Mouse (Mus musculus) forebrain, embryonic 15.5 days (tissue): ENCODE results near the gene Blm. TPM values are rescaled to one million over a fixed set of nuclear protein-coding genes. Genes with fewer than 3 reads are reported as not detected.
A peak's percentile ranks its signal among the peaks of the same experiment; 100 is the strongest.

Source experiments
- ATAC-seq: fragments of 200-750 bp; cut with Nextera tagmentation; replicated peaks from 2 replicates; pipeline ENCODE4 v1.8.0; 2017; ENCODE audit warnings: mild to moderate bottlenecking, moderate TSS enrichment, moderate library complexity
- H3K27ac ChIP-seq: fragments of 300-500 bp; sonication (generic); replicated peaks from 2 replicates; pipeline ENCODE4 v1.5.1; 2015; ENCODE audit warnings: mild to moderate bottlenecking, inconsistent platforms
- H3K27me3 ChIP-seq: fragments of 300-500 bp; sonication (generic); 2 replicates; pipeline ENCODE4 v1.6.1; 2015; ENCODE audit warnings: inconsistent platforms
- H3K36me3 ChIP-seq: fragments of 300-500 bp; sonication (generic); 2 replicates; pipeline ENCODE4 v1.6.1; 2015; ENCODE audit warnings: mild to moderate bottlenecking, inconsistent platforms
- H3K4me1 ChIP-seq: fragments of 300-500 bp; sonication (generic); 2 replicates; pipeline ENCODE4 v1.6.1; 2015; ENCODE audit warnings: inconsistent platforms
- H3K4me2 ChIP-seq: fragments of 300-500 bp; sonication (generic); replicated peaks from 2 replicates; pipeline ENCODE4 v1.6.1; 2015; ENCODE audit warnings: mild to moderate bottlenecking, inconsistent platforms
- H3K4me3 ChIP-seq: fragments of 300-500 bp; sonication (generic); 2 replicates; pipeline ENCODE4 v1.5.1; 2015; ENCODE audit warnings: mild to moderate bottlenecking, inconsistent platforms
- H3K9ac ChIP-seq: fragments of 300-500 bp; sonication (generic); replicated peaks from 2 replicates; pipeline ENCODE4 v1.6.1; 2015; ENCODE audit warnings: mild to moderate bottlenecking, inconsistent platforms
- H3K9me3 ChIP-seq: fragments of 300-500 bp; sonication (generic); 2 replicates; pipeline ENCODE4 v1.6.1; 2016; ENCODE audit warnings: inconsistent platforms
- WGBS: fragments of 180-500 bp; shearing (Covaris S2); methylation state at CpG from one replicate; pipeline ENCODE4 v1.1.7; 2015; ENCODE audit warnings: mixed read lengths; 5-methylcytosine and 5-hydroxymethylcytosine counted together
- polyA plus RNA-seq: library from polyadenylated mRNA; unstranded; fragments of >200 nt; fragmentation: Nextera tagmentation; extraction: Ambion mirVana; gene quantifications from 2 replicates; pipeline ENCODE4 v1.2.1, GENCODE M21; 2015

The Blm gene
- polyA plus RNA-seq, 1 experiment from 2014 or later, result 14.5 TPM

DNA sequence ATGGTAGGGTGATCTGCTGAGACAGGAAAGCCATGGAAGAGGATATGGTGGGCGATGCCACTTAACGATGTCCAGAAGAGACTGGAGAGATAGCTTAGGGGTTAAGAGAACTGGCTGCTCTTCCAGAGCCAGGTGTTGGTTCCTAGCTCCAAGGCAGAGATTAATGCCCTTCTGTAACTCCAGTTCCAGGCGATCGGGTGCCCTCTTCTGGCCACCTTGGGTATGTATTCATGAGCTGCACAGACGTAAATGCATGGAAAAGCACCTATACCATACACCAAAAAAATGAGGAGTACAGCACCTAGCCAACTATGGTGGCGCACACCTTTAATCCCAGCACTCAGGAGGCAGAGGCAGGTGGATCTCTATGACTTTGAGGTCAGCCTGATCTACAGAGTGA is 110.2 kb downstream of the Blm start:
- no peak for ATAC-seq
- H3K4me2 ChIP-seq, result no peak overlapping the region
- no peaks in the 10 kb centered on the region for H3K27me3 ChIP-seq
- H3K9ac ChIP-seq, result no peak overlapping the region
- 79% methylated on average over 6 of the region's 6 CpGs for WGBS
- H3K9me3 ChIP-seq, result no peaks in the 10 kb centered on the region
- H3K4me1 ChIP-seq, result peaks cover 8% of the 10 kb centered on the region
- no peak overlapping the region for H3K4me3 ChIP-seq
- no peaks in the 10 kb centered on the region for H3K36me3 ChIP-seq
- H3K27ac ChIP-seq, result no peak overlapping the region

DNA sequence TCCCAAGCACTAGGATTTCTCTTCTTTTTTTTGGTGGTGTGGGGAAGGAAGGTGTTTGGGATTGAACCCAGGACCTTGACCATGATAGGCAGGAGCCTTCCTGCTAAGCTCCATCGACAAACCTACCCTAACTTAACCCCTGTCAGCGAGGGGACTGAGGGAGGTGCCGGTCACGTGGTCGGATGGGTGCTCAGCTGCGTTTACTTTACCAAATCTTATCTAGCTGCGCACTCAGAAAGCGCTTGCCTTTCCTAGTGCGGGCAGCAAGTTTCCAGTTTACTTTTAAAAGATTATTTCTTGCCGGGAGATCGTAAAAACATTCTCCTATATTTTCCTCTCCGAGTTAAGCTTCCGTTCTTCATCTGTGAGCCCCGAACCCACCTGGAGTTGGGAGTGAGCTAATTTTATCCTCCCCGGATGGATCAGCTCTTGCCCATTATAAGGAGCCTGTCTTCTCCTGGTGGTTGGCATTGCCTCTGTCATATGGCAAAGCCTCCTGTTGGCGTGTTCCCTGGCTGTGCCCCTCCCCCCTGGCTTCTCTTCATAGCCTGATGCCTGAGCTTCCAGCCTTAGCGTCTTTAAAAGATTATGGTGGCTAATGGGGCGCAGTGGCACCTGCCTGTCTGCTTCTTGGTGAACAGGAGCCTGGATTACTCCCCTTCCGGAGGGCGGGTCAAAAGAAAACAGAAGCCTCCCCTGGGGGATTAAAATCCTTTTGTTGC is 112.0 kb downstream of the Blm start:
- Histone ChIP-seq H3K4me3 (no peak overlapping the region), H3K4me2 (peak overlapping the region; percentile 26), H3K9me3 (no peaks in the 10 kb centered on the region), H3K36me3 (no peaks in the 10 kb centered on the region), H3K9ac (no peak overlapping the region), H3K27me3 (no peaks in the 10 kb centered on the region), H3K27ac (no peak overlapping the region), H3K4me1 (peaks cover 8% of the 10 kb centered on the region)
- WGBS, result 26% methylated on average over 20 of the region's 20 CpGs
- ATAC-seq, result no peak; the same call in 1 of the 2 replicates

DNA sequence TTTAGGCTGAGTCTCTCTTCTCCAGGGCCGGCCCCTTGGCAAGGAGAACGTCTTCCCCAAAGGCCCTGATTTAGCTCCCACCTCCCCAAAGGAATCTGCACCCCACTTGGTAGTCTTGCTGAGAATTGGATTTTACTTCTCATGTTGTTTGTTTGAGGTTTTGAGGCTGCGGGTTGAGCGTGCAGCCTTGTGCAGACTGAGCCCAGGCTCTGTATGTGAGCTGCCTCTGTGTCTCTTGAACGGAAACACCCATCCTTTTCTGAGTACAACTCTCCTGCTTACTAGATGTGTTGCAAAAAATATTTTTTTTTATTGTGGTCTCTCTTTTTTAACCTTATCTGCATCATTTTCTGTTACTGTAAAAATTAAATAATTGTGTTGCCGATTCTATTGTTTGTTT is 113.3 kb downstream of the Blm start:
- Histone ChIP-seq H3K4me1 (peaks cover 8% of the 10 kb centered on the region), H3K27ac (no peak overlapping the region), H3K4me3 (no peak overlapping the region), H3K9me3 (no peaks in the 10 kb centered on the region), H3K4me2 (no peak overlapping the region), H3K36me3 (no peaks in the 10 kb centered on the region), H3K27me3 (no peaks in the 10 kb centered on the region), H3K9ac (no peak overlapping the region)
- no peak for ATAC-seq
- WGBS, result 94% methylated on average over 6 of the region's 6 CpGs

DNA sequence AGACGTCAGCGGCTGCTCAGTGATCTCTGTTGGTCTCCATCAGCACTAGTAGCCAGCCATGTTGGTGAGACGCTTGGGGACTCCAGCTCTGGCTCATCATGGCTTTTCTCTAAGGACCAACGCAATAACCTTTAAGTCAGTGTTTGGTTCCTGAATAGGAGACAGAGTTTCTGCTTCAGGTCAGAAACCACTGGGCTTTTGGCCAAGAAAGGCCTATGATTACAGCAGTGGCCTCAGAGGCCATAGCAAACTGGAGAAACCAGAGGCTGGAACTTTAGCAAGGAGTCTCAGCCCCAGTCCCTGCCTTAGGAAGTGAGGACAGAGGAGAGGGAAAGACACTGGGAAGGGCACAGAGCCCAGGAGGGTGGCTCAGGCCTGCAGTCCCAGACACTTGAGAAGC is 114.3 kb downstream of the Blm start:
- H3K4me1 ChIP-seq, result peaks cover 8% of the 10 kb centered on the region
- no peaks in the 10 kb centered on the region for H3K27me3 ChIP-seq
- no peaks in the 10 kb centered on the region for H3K9me3 ChIP-seq
- no peak overlapping the region for H3K27ac ChIP-seq
- H3K36me3 ChIP-seq, result no peaks in the 10 kb centered on the region
- no peak for ATAC-seq
- no peak overlapping the region for H3K4me2 ChIP-seq
- no peak overlapping the region for H3K9ac ChIP-seq
- H3K4me3 ChIP-seq, result no peak overlapping the region
- WGBS, result 85% methylated on average over 4 of the region's 4 CpGs

DNA sequence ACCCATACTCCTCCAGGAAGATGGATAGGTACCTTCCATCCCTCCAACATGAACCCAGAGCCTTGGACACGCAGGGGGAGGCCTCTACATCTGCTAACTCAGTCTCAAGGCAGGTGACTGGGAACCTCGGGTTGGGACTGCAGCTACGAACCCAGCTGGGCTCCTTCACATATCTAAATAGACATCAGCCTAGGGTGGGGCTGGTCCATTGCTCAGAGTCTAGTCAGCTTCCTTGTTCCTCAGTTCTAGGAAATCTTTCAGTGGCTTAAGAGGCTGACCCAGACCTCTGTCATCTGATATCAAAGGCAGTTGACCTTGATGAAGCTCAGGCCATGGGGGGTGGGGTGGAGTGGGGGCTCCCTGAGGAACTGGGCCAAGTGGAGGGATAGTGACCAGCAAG is 115.6 kb downstream of the Blm start:
- no peak overlapping the region for H3K4me2 ChIP-seq
- ATAC-seq, result no peak

DNA sequence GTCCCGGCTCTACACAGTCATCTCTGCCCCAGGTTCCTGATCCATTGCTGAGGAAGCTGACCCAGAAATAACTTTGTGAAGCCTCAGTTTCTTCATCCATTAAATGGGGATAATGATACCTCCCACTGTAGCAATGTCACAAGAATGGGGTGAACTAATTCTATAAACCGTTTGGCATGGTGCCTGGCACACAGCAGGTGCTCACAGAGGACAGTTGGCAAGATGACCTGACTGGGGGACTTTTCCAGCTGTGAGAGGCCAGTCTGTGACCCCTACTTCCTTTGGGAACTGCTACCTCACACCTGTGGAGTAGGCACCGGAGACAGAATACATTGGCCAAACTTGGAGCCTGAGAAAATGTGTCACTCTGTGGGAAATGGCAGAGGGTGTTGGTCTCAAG is 116.9 kb downstream of the Blm start:
- Histone ChIP-seq H3K4me3 (no peak overlapping the region), H3K36me3 (no peaks in the 10 kb centered on the region), H3K27ac (no peak overlapping the region), H3K27me3 (no peaks in the 10 kb centered on the region), H3K9ac (no peak overlapping the region), H3K4me2 (no peak overlapping the region), H3K4me1 (peaks cover 4% of the 10 kb centered on the region), H3K9me3 (no peaks in the 10 kb centered on the region)
- no peak for ATAC-seq
- WGBS, result 85% methylated on average over 3 of the region's 3 CpGs

More for the DNA sequence above, 115.6 kb downstream of the Blm start:
- Histone ChIP-seq H3K36me3 (no peaks in the 10 kb centered on the region), H3K27me3 (no peaks in the 10 kb centered on the region), H3K9me3 (no peaks in the 10 kb centered on the region), H3K4me3 (no peak overlapping the region), H3K9ac (no peak overlapping the region), H3K27ac (no peak overlapping the region), H3K4me1 (peaks cover 8% of the 10 kb centered on the region)
- WGBS, result 81% methylated on average over 3 of the region's 3 CpGs

DNA sequence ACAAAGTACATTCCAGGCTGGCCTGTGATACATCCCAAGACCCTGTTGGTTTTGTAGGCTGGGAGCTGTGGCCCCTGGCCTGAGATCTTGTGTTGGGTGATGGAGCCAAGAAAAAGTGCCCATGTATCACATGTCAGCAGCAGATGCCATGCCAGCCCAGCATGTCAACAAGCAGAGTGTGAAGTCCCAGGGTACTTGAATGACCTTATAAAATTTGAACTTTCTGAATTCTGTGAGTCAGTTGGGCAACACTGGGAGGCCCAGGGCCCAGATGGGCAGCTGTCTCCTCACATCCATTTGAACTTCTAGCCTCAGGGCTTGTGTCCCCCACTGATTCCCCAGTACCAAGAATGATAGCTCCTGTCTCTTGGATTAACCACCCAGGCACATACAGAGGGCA is 117.3 kb downstream of the Blm start:
- Histone ChIP-seq H3K27ac (no peak overlapping the region), H3K36me3 (no peaks in the 10 kb centered on the region), H3K9me3 (no peaks in the 10 kb centered on the region), H3K27me3 (no peaks in the 10 kb centered on the region), H3K4me2 (no peak overlapping the region), H3K4me1 (0 out of 2 replicates have a peak, but pooled peaks cover under 1% of the 10 kb centered on the region), H3K9ac (no peak overlapping the region), H3K4me3 (no peak overlapping the region)
- no peak for ATAC-seq

DNA sequence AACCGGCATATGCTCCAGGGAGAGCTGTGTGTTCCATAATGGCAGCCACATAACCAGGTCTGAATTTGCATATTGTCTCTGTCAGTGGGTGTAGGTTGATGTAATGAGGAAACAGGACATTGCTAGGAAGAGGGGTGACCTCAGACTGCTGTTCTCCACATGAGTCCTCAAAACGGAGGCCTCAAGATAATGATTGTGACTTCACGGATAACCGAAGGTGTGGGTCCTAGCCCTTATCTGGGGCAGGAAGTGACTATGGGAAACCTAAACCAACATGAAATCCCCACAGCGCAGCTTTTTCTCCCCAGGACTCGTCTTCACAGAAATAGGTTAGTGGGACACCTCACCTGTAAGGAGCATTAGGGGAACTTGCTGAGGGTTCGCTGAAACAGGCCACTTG is 118.0 kb downstream of the Blm start:
- Histone ChIP-seq H3K36me3 (no peaks in the 10 kb centered on the region), H3K9ac (no peak overlapping the region), H3K27me3 (no peaks in the 10 kb centered on the region), H3K27ac (no peak overlapping the region), H3K4me1 (no peaks in the 10 kb centered on the region), H3K9me3 (no peaks in the 10 kb centered on the region), H3K4me3 (no peak overlapping the region), H3K4me2 (no peak overlapping the region)
- no peak for ATAC-seq
- WGBS, result 90% methylated on average over 7 of the region's 7 CpGs

DNA sequence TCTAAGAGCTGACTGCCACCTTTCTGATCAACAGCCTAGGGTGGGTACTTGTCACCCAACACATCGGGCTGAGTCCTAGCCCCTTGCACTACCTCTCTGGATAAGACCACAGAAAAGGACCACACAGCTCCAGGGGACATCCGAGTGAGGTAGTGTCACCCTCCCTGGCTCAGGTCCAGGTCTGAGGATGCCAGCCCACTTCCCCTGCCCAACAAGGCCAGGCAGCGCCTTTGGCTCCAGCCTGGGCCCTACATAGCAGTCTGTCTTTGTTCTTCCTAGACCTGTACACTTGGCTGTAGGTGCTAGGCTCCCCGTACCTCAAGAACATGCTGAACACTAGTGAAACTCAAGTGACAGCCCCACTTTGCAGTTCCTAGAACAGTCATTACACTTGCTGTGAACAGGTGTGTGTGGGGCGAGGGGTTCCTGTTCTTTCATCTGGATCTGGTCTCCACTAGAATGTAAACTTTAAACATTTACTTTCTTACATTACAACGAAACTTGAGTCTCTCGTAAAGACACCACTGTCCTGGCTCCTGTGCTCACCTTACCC is 120.5 kb downstream of the Blm start:
- Histone ChIP-seq H3K4me3 (no peak overlapping the region), H3K9me3 (no peaks in the 10 kb centered on the region), H3K4me1 (no peaks in the 10 kb centered on the region), H3K36me3 (no peaks in the 10 kb centered on the region), H3K9ac (no peak overlapping the region), H3K27ac (no peak overlapping the region), H3K27me3 (no peaks in the 10 kb centered on the region), H3K4me2 (no peak overlapping the region)
- ATAC-seq, result no peak
- WGBS, result 79% methylated on average over 7 of the region's 7 CpGs

DNA sequence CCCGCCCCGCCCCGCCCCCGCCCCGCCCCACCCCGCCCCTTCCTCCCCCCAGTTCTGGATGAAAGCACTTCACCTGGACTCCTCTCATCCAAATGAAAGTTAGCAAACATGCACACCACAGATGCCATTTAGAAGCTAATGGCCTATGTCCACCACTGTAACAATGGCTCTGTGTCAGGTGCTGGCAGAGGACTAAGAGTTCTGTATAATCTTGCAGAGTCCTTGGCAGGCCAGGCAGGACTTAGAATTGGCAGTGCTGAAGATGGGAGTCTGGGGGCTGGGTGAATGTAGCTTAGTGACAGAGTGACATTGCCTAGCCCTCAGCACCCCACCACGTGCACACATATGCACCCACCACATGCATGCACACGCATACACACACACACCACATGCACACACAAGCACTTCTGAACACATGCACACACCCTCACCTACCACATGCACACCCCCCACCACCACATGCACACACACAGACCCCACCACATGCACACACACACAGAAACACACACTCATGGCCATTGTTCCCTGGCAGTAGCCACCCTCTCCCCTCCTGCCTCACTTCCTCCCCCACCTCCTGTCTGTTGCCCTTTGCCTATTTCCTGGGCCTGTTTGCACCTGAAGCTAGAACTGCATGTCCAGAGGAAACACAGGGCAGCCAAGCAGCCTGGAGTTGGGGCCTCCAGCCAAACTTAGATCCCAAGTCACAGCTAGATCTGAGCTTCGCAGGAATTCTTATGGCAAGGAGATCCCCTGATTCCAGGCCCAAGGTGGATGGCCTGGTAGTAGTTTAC is 121.2 kb downstream of the Blm start:
- Histone ChIP-seq H3K27me3 (no peaks in the 10 kb centered on the region), H3K9me3 (no peaks in the 10 kb centered on the region), H3K4me1 (no peaks in the 10 kb centered on the region), H3K36me3 (no peaks in the 10 kb centered on the region), H3K27ac (no peak overlapping the region), H3K4me3 (no peak overlapping the region), H3K4me2 (no peak overlapping the region), H3K9ac (no peak overlapping the region)
- no peak for ATAC-seq
- 75% methylated on average over 9 of the region's 9 CpGs for WGBS

DNA sequence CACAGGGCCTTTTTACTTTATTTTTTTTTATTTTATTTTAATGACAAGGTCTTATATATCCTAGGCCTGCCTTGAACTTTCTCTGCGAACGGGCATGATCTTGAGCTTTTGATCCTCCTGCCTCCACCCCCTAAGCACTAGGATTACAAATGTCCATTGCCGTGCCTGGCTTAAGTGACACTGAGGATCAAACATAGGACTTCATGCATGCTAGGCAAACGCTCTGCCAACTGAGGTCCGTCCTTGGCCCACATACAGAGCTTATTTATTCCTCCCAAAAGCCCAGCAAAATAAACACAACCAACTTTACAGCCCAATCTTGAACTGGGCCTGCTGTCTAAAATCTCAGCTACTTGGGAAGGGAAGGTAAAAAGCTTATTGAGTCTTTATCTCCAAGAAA is 122.1 kb downstream of the Blm start:
- H3K4me1 ChIP-seq, result no peaks in the 10 kb centered on the region
- H3K4me3 ChIP-seq, result no peak overlapping the region
- H3K9me3 ChIP-seq, result no peaks in the 10 kb centered on the region
- no peaks in the 10 kb centered on the region for H3K36me3 ChIP-seq
- H3K27me3 ChIP-seq, result no peaks in the 10 kb centered on the region
- no peak for ATAC-seq
- H3K9ac ChIP-seq, result no peak overlapping the region
- 63% methylated on average over 5 of the region's 5 CpGs for WGBS
- H3K27ac ChIP-seq, result no peak overlapping the region
- no peak overlapping the region for H3K4me2 ChIP-seq

DNA sequence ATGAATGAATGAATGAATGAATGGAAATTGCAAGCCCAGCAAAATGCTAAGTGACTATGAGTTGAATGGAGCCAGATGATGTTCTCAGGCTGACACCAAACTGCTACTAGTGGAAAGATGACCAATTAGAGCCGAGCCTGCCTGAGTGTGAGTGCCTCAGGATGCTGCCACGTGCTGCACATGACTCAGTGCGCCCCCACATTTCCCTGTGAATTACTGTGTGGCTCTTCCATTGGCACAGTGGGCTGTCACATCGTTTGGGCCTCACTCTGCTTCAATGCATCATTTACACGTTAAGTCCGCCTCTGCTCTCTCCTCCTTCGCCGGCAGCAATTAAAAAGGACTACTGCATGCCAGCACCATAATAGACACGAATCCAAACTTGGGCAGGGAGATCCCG is 122.6 kb downstream of the Blm start:
- Histone ChIP-seq H3K4me1 (no peaks in the 10 kb centered on the region), H3K4me2 (no peak overlapping the region), H3K36me3 (no peaks in the 10 kb centered on the region), H3K9me3 (no peaks in the 10 kb centered on the region), H3K27me3 (no peaks in the 10 kb centered on the region), H3K4me3 (no peak overlapping the region), H3K9ac (no peak overlapping the region), H3K27ac (no peak overlapping the region)
- ATAC-seq, result no peak
- 41% methylated on average over 10 of the region's 10 CpGs for WGBS
